Mouse (Mus musculus) bone marrow macrophage, adult 2 months (primary cell): ENCODE measurements at regions not wholly inside any gene's neighbourhood (a gene's known extent, or its start where the extent isn't known, plus 50 kb on each side); places are given as distances from the start of the nearest gene placed in this dataset.

Experiments
- CTCF ChIP-seq: IDR thresholded peaks from 2 replicates; pipeline ENCODE4 v1.5.1; 2012; ENCODE audit warnings: low read depth, mild to moderate bottlenecking, low read length, moderate library complexity
- POLR2A ChIP-seq: IDR thresholded peaks from 2 replicates; pipeline ENCODE4 v1.6.1; 2012; ENCODE audit warnings: mild to moderate bottlenecking, low read depth, low read length, borderline replicate concordance

- TF ChIP-seq CTCF = no peak
- TF ChIP-seq POLR2A = no peak
These were observed 70.4 kb upstream of the Zmat1 start for GRCm38 (mm10) chrX:135079388-135079787.
